Mouse (Mus musculus): ENCODE measurements around the gene Krt17. TPM values are rescaled to one million over a fixed set of nuclear protein-coding genes. Genes with fewer than 3 reads are reported as not detected.

Krt17 gene
- polyA plus RNA-seq, 1 experiment: 0.16 TPM

GRCm38 (mm10) chr11:100292884-100293283 lies 32.1 kb upstream of the Krt17 start:
- DNase-seq: no peak
- Histone ChIP-seq H3K27me3 (ENCODE audit: control insufficient read depth, insufficient read depth, low read length) (no peaks in the 10 kb centered on the region), H3K4me1 (ENCODE audit: control insufficient read depth, insufficient read depth, low read length) (no peaks in the 10 kb centered on the region), H3K27ac (ENCODE audit: insufficient read depth, low read length) (no peak overlapping the region), H3K4me3 (replicated peaks; ENCODE audit: insufficient read depth, low read depth, low read length) (no peak overlapping the region)
- 36% methylated on average over 6 of the region's 6 CpGs for WGBS
- TF ChIP-seq POLR2A (IDR thresholded peaks at IDR 0.05; ENCODE audit: borderline replicate concordance, insufficient read depth, low read length): no peak
- TF ChIP-seq CTCF (IDR thresholded peaks at IDR 0.05; ENCODE audit: borderline replicate concordance, insufficient read depth, low read depth, low read length): no peak

GRCm38 (mm10) chr11:100290235-100290634 lies 29.4 kb upstream of the Krt17 start:
- Histone ChIP-seq H3K4me3 (replicated peaks; ENCODE audit: insufficient read depth, low read depth, low read length) (no peak overlapping the region), H3K4me1 (ENCODE audit: control insufficient read depth, insufficient read depth, low read length) (0 out of 2 replicates have a peak, but pooled peaks cover 5% of the 10 kb centered on the region), H3K27me3 (ENCODE audit: control insufficient read depth, insufficient read depth, low read length) (no peaks in the 10 kb centered on the region), H3K27ac (ENCODE audit: insufficient read depth, low read length) (no peak overlapping the region)
- TF ChIP-seq POLR2A (IDR thresholded peaks at IDR 0.05; ENCODE audit: borderline replicate concordance, insufficient read depth, low read length) (no peak), CTCF (IDR thresholded peaks at IDR 0.05; ENCODE audit: borderline replicate concordance, insufficient read depth, low read depth, low read length) (no peak)
- WGBS: 30% methylated on average over 5 of the region's 5 CpGs
- DNase-seq: no peak

- Histone ChIP-seq H3K4me1 (ENCODE audit: control insufficient read depth, insufficient read depth, low read length) (0 out of 2 replicates have a peak, but pooled peaks cover 5% of the 10 kb centered on the region), H3K4me3 (replicated peaks; ENCODE audit: insufficient read depth, low read depth, low read length) (no peak overlapping the region), H3K27ac (ENCODE audit: insufficient read depth, low read length) (no peak overlapping the region), H3K27me3 (ENCODE audit: control insufficient read depth, insufficient read depth, low read length) (no peaks in the 10 kb centered on the region)
- DNase-seq: no peak
- 73% methylated on average over 6 of the region's 6 CpGs for WGBS
- TF ChIP-seq CTCF (IDR thresholded peaks at IDR 0.05; ENCODE audit: borderline replicate concordance, insufficient read depth, low read depth, low read length) (no peak), POLR2A (IDR thresholded peaks at IDR 0.05; ENCODE audit: borderline replicate concordance, insufficient read depth, low read length) (no peak)
These were observed 28.1 kb upstream of the Krt17 start for GRCm38 (mm10) chr11:100288942-100289341.

GRCm38 (mm10) chr11:100287024-100287423 lies 26.2 kb upstream of the Krt17 start:
- DNase-seq: no peak
- Histone ChIP-seq H3K4me1 (ENCODE audit: control insufficient read depth, insufficient read depth, low read length) (0 out of 2 replicates have a peak, but pooled peaks cover 5% of the 10 kb centered on the region), H3K4me3 (replicated peaks; ENCODE audit: insufficient read depth, low read depth, low read length) (no peak overlapping the region), H3K27ac (ENCODE audit: insufficient read depth, low read length) (no peak overlapping the region), H3K27me3 (ENCODE audit: control insufficient read depth, insufficient read depth, low read length) (no peaks in the 10 kb centered on the region)
- no peak for TF ChIP-seq POLR2A (IDR thresholded peaks at IDR 0.05; ENCODE audit: borderline replicate concordance, insufficient read depth, low read length)
- TF ChIP-seq CTCF (IDR thresholded peaks at IDR 0.05; ENCODE audit: borderline replicate concordance, insufficient read depth, low read depth, low read length): no peak
- 14% methylated on average over 10 of the region's 10 CpGs for WGBS

- DNase-seq: no peak
- no peak overlapping the region for H3K27ac ChIP-seq (ENCODE audit: insufficient read depth, low read length)
- 87% methylated on average over 4 of the region's 4 CpGs for WGBS
- TF ChIP-seq CTCF (IDR thresholded peaks at IDR 0.05; ENCODE audit: borderline replicate concordance, insufficient read depth, low read depth, low read length) (no peak), POLR2A (IDR thresholded peaks at IDR 0.05; ENCODE audit: borderline replicate concordance, insufficient read depth, low read length) (no peak)
- no peaks in the 10 kb centered on the region for H3K27me3 ChIP-seq (ENCODE audit: control insufficient read depth, insufficient read depth, low read length)
- 0 out of 2 replicates have a peak, but pooled peaks cover 5% of the 10 kb centered on the region for H3K4me1 ChIP-seq (ENCODE audit: control insufficient read depth, insufficient read depth, low read length)
- H3K4me3 ChIP-seq (replicated peaks; ENCODE audit: insufficient read depth, low read depth, low read length): no peak overlapping the region
These were observed 24.2 kb upstream of the Krt17 start for GRCm38 (mm10) chr11:100284988-100285387.

GRCm38 (mm10) chr11:100282549-100282948 lies 21.7 kb upstream of the Krt17 start:
- peak; percentile 46 to 65 for DNase-seq
- WGBS: 22% methylated on average over 10 of the region's 10 CpGs
- H3K27me3 ChIP-seq (ENCODE audit: control insufficient read depth, insufficient read depth, low read length): no peaks in the 10 kb centered on the region

GRCm38 (mm10) chr11:100281596-100282544 lies 21.0 kb upstream of the Krt17 start:
- peak; percentile 54 to 75 for DNase-seq
- Histone ChIP-seq H3K4me3 (replicated peaks; ENCODE audit: insufficient read depth, low read depth, low read length) (no peak overlapping the region), H3K27me3 (ENCODE audit: control insufficient read depth, insufficient read depth, low read length) (no peaks in the 10 kb centered on the region), H3K27ac (ENCODE audit: insufficient read depth, low read length) (no peak overlapping the region), H3K4me1 (ENCODE audit: control insufficient read depth, insufficient read depth, low read length) (0 out of 2 replicates have a peak, but pooled peaks cover 1% of the 10 kb centered on the region)
- WGBS: 22% methylated on average over 11 of the region's 11 CpGs
- TF ChIP-seq POLR2A (IDR thresholded peaks at IDR 0.05; ENCODE audit: borderline replicate concordance, insufficient read depth, low read length) (no peak), CTCF (IDR thresholded peaks at IDR 0.05; ENCODE audit: borderline replicate concordance, insufficient read depth, low read depth, low read length) (peak; percentile 73; the same call in 1 of the 2 replicates)

More at GRCm38 (mm10) chr11:100282549-100282948, 21.7 kb upstream of the Krt17 start:
- TF ChIP-seq POLR2A (IDR thresholded peaks at IDR 0.05; ENCODE audit: borderline replicate concordance, insufficient read depth, low read length): no peak
- peak; percentile 73 for TF ChIP-seq CTCF (IDR thresholded peaks at IDR 0.05; ENCODE audit: borderline replicate concordance, insufficient read depth, low read depth, low read length)
- 0 out of 2 replicates have a peak, but pooled peaks cover 5% of the 10 kb centered on the region for H3K4me1 ChIP-seq (ENCODE audit: control insufficient read depth, insufficient read depth, low read length)
- no peak overlapping the region for H3K27ac ChIP-seq (ENCODE audit: insufficient read depth, low read length)
- H3K4me3 ChIP-seq (replicated peaks; ENCODE audit: insufficient read depth, low read depth, low read length): no peak overlapping the region

All from cerebellum, adult 2 months (tissue).